Mouse (Mus musculus) large intestine, adult 2 months (tissue): ENCODE data around the gene Lrmda. TPM values are rescaled to one million over a fixed set of nuclear protein-coding genes. Genes with fewer than 3 reads are reported as not detected.

ENCODE experiments used
- DNase-seq: peaks from one replicate; pipeline ENCODE4 v3.0.0-alpha.2; 2012; ENCODE audit warnings: low read depth, low spot score
- WGBS: fragments of 180-500 bp; shearing (Covaris S2); methylation state at CpG from one replicate; pipeline ENCODE4 v1.1.7; 2018; 5-methylcytosine and 5-hydroxymethylcytosine counted together
- polyA plus RNA-seq: library from polyadenylated mRNA; depleted of rRNA; stranded (reverse); fragments of >200 nt; gene quantifications from 2 replicates; pipeline ENCODE4 v1.2.3, GENCODE M21; 2012

The Lrmda gene
- polyA plus RNA-seq, 1 experiment: 0.12 TPM

- WGBS: 52% methylated on average over 3 of the region's 3 CpGs
- DNase-seq: no peak
These were observed 807.3 kb downstream of the Lrmda start for GRCm38 (mm10) chr14:22826825-22827224.

DNA sequence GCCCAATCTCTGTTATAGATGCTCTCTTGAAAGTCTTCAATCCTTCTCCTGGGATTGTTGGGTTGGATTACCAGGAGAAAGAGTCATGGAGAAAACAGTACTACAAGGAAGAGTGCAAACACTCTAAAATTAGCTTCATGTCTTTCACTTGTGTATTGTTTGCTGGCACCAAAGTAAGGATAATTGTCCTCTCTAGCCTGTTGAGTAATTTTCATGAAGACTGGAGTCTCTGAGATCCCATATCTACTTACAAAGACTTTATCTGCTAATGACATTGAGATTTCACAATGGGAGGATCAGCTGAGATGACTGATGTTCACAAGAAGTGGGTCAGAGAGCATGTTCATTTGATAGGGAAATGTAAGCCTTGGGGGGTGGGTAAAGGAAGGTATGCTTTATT is 817.5 kb downstream of the Lrmda start:
- DNase-seq: no peak

DNA sequence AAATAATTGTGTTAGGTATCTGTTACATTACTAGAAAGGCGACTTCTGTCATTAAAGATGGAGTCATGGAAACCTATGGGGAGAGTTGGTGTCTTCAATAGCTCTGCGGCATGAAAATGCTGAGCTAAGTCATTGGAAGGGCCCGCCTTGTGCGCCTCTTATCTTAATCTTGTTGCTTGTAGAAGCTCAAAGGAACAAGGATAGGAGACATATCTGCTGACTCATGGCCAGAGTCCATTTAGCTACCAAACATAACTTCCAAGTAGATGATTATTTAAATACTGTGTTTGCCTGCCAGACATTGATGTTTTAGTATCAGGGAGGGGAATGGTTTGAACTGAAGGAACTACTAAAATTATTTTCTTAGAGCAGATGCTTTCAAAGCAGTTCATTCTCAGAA is 821.6 kb downstream of the Lrmda start:
- DNase-seq: no peak
- 87% methylated on average over 4 of the region's 4 CpGs for WGBS

GRCm38 (mm10) chr14:22844006-22844405 is 824.5 kb downstream of the Lrmda start:
- no peak for DNase-seq

GRCm38 (mm10) chr14:22845401-22845800 is 825.9 kb downstream of the Lrmda start:
- 75% methylated on average over 4 of the region's 4 CpGs for WGBS
- no peak for DNase-seq

GRCm38 (mm10) chr14:22847011-22847786 is 827.7 kb downstream of the Lrmda start:
- 60% methylated on average over 5 of the region's 5 CpGs for WGBS
- DNase-seq: no peak

DNA sequence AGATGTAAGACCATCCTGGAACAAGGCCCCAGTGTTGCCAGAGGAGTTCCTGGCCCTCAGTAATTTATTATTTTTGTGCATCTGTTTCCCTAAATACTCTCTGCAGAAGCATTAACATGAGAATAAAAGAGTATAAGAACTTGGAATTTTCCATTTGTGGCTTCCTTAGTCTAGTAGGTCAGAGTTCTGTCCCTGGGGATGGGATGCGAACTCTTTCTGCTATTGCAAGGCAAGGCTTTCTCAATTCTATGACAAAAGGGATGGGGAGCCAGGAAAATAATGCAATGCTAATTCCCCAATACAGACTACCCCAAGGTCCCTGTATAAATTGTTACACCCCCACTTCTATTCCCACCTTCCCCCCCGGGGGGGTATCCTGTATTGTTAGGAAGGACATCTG is 829.6 kb downstream of the Lrmda start:
- 74% methylated on average over 2 of the region's 2 CpGs for WGBS
- DNase-seq: no peak

GRCm38 (mm10) chr14:22860631-22861030 is 841.1 kb downstream of the Lrmda start:
- 76% methylated on average over 4 of the region's 4 CpGs for WGBS
- DNase-seq: no peak

GRCm38 (mm10) chr14:22864132-22864531 is 844.6 kb downstream of the Lrmda start:
- no peak for DNase-seq
- 76% methylated on average over 7 of the region's 7 CpGs for WGBS

DNA sequence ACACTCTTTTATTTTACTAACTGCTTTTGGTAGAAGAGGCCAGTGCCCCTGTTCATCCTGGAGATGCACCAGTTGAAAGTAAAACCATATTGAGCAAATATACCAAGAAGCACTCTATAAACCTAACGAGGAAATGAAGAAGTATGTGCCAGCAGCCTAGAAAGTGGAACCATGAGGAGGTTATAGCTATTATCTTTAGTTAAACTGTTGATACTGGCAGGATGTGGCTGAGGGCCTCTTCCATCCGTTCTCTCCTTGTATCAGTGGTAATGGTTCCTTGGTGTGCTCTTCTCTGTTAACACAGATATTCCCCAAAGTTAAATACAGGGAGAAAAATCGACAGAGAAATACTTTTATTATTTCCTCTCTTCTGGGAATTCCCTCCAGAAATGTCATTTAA is 855.1 kb downstream of the Lrmda start:
- WGBS: 57% methylated on average over 3 of the region's 3 CpGs
- DNase-seq: no peak

- WGBS: 66% methylated on average over 3 of the region's 3 CpGs
- DNase-seq: no peak
These were observed 867.7 kb downstream of the Lrmda start for GRCm38 (mm10) chr14:22887182-22887581.

GRCm38 (mm10) chr14:22899312-22899711 is 879.8 kb downstream of the Lrmda start:
- 91% methylated on average over 1 of the region's 1 CpGs for WGBS
- DNase-seq: no peak

DNA sequence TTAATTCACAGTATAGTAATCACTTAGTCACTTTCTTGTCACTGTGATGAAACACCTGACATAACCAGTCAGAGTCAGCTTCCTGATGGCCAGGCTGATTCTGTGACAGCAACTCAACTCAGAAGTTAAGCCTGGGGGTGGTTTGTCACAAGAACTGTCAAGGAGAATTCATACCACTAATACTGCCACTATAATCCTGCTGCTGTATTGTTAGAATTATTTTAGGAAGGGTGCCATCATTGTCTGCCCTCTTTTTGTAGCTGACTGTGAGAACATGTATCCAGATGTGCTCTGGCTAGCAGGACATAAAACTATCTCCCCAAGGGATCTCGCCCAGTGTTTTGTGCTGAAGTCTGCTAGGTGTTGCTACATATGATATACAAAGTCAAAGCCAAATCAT is 882.6 kb downstream of the Lrmda start:
- no peak for DNase-seq
- whole genome bisulfite sequencing: 80% methylated on average over 1 of the region's 1 CpGs

DNA sequence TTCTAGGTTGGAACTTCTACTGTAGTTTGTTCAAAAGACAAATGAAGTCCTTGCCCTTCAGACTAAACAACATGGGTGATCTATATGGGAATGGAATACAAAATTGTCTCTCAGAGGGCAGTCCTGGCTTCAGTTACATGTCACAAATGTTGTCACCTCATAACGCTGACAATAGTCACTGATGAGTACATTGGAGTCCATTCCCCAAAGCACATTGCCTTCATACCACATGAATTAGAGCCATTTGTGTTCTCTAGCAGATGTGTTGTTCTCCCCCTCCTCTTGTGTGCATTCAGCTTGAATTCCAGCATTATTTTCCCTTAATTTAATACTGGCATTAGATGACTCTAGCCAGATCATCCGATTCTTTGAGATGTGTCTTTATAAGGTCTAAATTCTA is 883.4 kb downstream of the Lrmda start:
- DNase-seq: no peak
- WGBS: 94% methylated on average over 2 of the region's 2 CpGs

GRCm38 (mm10) chr14:22905741-22906667 is 886.5 kb downstream of the Lrmda start:
- no peak for DNase-seq
- WGBS: 60% methylated on average over 7 of the region's 7 CpGs

DNA sequence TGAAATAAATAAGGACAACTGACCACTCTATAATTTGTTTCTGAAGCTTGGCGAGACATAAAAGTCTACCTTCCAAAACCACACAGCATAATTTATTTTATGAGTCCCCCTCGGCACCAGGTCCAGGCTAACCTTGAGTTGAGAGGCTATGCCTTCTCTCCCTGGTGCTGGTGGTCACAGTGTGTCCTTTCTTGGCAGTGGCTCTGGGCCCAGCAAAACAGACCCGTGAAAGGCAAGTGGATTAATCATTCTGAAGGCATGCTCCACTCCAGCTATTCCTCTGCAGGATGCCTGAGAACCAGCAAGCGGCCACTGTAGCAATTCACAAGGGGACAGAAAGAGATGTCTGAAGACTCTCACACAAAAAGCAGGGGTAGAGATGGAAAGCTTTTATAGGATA is 887.2 kb downstream of the Lrmda start:
- no peak for DNase-seq
- 60% methylated on average over 4 of the region's 4 CpGs for WGBS

DNA sequence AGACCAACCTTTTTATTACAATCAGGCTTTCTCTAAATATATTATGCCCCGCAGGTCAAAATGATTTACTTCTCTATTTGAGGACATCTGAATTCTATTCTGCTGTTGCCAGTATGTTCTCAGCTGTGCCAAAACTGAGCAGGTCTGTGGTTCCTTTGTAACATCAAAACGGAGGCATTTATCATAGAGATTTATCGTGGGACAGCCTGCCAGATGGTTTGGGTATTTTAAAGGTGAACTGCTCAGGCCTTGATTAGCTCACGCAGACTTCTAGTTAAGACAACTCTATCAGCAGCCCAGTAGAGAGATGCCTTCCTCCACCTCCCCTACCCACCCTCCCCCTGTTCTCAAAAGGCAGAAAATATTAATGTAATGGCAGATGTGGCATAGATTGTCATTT is 887.7 kb downstream of the Lrmda start:
- DNase-seq: no peak
- WGBS: 71% methylated on average over 4 of the region's 4 CpGs

DNA sequence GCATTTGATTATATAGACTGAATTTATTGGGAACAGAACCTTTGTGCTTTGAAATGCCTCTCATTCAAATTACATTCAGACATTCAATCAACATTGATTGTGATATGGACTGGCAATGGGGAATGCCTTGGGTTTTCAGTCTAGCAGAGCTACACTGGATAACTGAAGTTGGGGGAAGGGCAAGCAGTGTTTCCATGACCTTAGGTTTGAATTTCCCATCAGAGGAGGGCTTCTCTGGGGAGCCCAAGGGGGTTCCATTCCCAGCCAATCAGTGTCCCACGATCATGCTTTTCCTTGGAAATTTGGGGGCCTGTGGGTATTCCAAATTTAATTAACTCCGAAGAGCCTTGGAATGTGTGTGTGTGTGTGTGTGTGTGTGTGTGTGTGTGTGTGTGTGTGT is 888.5 kb downstream of the Lrmda start:
- 80% methylated on average over 2 of the region's 2 CpGs for WGBS
- DNase-seq: no peak

DNA sequence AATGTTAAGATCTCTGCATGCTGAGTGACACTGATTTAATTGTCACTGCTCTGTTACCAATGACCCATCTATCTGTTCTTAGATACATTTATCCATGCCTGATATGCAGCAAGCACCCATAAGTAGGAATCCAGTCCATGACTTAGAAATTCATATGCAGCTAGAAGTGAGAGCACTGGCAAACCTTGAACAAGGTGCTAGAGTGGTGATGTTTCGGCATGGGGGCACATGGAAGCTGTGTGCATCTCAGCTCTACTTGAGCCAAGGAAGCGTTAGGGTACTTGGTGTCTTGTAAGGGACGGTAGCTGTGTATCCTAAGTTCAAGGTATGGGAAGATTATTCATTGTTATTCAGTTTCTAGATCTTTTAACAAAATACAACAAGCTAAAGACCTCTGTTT is 896.0 kb downstream of the Lrmda start:
- no peak for DNase-seq
- WGBS: 95% methylated on average over 3 of the region's 3 CpGs

DNA sequence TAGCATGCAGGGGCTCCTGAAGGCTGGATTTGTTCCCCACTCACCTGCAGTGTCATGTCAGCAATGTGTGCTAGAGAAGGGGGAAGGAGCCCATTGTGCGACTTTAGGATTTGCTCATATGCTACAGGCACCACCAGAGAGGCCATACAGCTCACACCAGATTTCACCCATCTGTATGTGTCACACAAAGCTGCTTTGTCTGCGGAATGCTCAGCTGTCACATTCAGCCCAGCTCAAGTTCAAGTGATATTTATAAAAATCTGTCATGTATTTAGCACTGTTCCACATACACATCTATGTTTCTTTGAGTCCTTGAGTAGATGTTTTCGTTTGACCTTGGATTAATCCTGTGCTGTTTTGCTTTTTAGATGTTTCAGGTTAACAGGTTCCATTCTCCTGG is 899.0 kb downstream of the Lrmda start:
- no peak for DNase-seq
- WGBS: 82% methylated on average over 3 of the region's 3 CpGs

GRCm38 (mm10) chr14:22918931-22919330 is 899.4 kb downstream of the Lrmda start:
- DNase-seq: no peak
- WGBS: 53% methylated on average over 2 of the region's 2 CpGs
